Mouse (Mus musculus) left cerebral cortex, adult 11 months (tissue): ENCODE results near the gene Otub2.
"Not testable (repeated sequence)": the region's sequence is repeated elsewhere in the genome, so short reads cannot be mapped to it uniquely, and the experiment has no call there.

Experiments
- DNase-seq: peaks from one replicate; pipeline ENCODE4 v3.0.0; 2022; ENCODE audit warnings: low spot score

Otub2 gene

GRCm38 (mm10) chr12:103444261-103444660 is 55.8 kb downstream of the Otub2 start:
- not testable (repeated sequence) for DNase-seq

GRCm38 (mm10) chr12:103445060-103445459 is 56.6 kb downstream of the Otub2 start:
- DNase-seq, result no peak

DNA sequence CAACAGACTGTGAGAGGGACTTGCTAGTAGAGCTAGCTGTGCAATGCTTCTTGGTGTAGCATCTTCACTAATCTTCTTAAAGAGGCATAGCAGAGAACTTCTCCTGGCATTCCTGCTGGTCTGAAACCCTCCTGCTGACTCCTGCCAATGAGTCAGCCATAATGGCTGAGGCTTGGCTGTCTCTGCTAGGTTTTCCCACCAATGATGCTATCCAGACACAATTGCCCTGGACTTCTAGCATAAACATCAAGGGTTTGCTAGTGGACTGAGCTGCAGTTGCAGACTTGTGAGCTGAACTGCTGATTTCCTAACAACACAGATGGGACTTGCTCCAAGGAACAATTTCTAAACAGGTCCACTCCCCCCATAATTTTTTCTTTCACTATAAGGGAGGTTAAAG is 64.9 kb downstream of the Otub2 start:
- no peak for DNase-seq
